Mouse (Mus musculus) granulocyte monocyte progenitor cell, adult 5-6 weeks (primary cell): Measurements from ENCODE around the gene Commd6. TPM values are rescaled to one million over a fixed set of nuclear protein-coding genes. Genes with fewer than 3 reads are reported as not detected.

Experiments
- ATAC-seq: replicated peaks from 2 replicates; pipeline ENCODE4 v1.8.0; 2016; ENCODE audit warnings: mild to moderate bottlenecking, moderate TSS enrichment, inconsistent platforms; ENCODE audit not compliant: poor library complexity, severe bottlenecking
- total RNA-seq, 2 experiments: library from RNA; stranded (forward) in 1 of 2; stranded (reverse) in 1 of 2; fragments of 200-712, 200-1000 nt in 1 of 2; fragments of >200 nt in 1 of 2; fragmentation: Nextera tagmentation in 1 of 2; gene quantifications; 2 replicates each; pipeline ENCODE4 v1.2.3; 2014 to 2017

The Commd6 gene
- total RNA-seq (2014; fragmentation: Nextera tagmentation) = 32.5 and 49.6 TPM in 2 replicates
- total RNA-seq (2017) = 27.4 and 28.2 TPM in 2 replicates

DNA sequence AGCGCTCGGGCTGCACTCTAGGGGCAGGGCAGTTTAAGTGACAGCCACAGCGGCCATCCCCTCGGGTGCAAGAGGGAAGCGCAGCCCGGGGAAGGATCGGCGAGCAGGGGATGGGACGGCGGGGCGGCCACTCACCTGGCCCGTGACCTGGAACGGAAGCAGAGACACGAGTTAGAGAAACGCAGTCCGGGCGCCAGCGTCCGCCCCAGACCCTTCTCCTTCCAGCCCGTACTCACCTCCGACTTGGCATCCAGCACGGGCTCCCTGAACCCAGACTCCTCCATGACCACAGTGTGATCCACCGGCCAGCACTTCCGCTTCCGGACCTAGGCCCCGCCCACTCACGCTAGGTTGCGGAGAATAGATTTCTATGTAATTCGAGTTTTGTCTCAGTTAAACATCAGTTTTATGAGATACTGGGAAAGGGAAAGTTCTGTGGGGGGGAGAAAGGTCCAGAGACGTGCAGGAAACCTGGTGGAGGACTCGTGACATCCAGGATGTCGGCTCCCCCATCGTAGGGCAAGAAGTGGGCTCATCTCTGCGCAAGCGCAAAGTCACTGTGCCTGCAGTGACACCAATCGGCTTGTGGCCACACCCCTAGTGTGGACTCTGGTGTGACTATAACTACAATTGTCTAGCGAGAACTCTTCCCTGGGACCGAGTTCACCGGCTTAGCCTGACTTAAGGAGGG, at the start of gene Commd6:
Commd6 (minus strand) TSS at position 534 of the 691 bp plus-strand sequence.
- peak; percentile 94 for ATAC-seq

DNA sequence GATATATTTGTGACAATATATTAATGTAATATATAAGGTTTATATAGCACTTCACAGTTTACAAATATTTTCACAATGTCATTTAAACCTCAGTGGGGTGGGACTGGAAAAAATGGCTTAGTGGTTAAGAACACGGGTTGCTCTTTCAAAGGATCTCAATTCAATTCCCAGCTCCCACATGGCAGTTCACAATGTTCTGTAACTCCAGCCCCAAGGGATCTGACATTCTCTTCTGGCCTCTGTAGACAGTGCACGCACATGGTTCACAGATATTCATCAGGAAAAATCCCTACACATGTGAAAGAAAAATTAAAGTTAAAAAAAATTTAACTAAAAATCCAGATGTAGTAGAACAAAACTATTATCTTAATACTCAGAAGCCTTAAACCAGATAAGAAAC, 47.9 kb upstream of the Commd6 start:
- no peak for ATAC-seq

DNA sequence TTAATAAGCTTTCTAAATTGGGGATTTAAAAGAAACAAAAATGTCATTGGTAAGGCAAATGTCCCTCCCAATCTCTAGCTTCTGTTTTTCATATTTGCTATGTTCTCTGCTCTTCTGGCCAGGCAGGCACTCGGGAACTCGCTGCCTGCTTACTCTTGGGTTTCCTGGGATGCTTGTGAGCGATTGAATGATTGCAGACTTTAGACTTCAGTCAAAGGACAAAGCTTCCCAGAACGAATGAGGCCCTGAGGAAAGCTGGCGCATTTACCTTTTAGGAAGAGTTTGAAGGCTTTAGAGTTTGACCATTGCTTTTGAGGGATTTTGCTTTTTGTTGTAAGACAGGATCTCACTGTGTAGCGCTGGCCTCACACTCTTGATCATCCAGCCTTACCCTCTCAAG, 47.2 kb upstream of the Commd6 start:
- no peak for ATAC-seq

DNA sequence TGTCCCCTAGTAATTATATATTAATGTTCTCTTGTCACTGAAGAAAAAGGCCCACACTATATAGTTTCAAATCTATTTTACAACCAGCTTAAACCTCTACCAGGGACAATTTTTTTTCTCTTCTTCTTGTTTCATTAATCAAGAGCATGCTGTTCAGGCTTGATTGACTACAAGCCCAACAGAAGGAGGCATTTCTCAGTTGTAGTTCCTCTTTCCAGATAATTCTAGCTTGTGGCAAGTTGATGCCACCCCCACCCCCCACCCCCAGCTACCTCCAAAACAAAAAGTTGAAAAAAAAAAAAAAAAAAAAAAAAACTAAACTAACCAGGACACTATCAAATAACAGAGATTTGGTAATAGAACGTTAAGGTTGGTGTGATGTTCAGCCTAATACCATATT, 31.7 kb upstream of the Commd6 start:
- no peak for ATAC-seq

DNA sequence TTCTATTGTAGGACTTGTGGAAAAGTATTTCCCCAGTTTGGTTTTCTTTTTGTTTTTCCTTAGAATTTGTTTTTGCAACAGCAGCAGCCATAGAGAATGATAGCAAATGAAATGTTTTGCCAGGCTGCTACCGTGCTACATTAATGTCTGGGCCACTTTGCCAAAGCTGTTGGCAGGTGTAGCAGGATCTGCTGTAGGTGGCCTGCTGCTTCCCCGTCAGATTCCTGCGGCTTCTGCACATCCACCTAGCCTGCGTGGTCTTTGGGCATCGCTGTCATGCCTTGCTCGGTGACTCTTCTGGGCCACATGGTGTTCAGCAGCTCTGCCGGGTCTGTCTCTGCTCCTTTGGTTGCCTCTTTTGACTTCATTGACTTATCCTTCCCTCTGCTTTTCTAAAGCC, 28.1 kb upstream of the Commd6 start:
- no peak for ATAC-seq

DNA sequence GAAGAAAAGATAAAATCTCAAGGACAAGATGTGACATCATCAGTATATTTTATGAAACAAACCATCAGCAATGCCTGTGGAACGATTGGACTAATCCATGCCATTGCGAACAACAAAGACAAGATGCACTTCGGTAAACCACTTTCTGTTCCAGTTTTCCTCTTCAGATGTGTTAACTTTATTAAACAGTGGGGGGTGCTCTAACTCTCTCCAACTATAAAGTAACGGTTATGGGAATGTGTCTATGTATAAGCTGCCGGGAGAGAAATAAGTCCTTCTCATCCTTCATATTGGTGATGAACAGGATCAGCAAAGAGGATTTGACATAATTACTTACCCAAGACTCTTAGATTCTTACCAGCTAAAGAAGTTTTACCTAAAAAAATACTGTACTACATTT, 26.1 kb upstream of the Commd6 start:
- ATAC-seq = no peak

DNA sequence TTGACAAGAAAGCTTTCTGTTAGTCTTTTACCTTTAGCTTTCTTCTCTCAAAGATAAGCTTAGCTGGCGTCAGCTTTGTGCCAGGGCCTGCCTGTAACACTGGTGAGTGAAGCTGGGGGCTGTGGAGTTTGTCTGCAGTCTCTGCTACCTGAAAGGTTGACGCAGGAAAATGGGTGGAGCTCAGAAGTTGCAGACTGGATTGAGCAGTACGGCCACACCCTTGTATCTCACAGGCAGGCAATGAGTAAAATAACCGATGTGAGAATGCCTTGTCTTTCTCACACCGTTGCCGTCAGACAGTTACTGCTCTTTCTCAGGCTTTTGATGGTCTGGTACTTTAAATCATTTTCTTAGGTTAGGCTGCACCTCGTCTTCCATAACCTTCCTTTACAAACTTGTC, 25.6 kb upstream of the Commd6 start:
- no peak for ATAC-seq

DNA sequence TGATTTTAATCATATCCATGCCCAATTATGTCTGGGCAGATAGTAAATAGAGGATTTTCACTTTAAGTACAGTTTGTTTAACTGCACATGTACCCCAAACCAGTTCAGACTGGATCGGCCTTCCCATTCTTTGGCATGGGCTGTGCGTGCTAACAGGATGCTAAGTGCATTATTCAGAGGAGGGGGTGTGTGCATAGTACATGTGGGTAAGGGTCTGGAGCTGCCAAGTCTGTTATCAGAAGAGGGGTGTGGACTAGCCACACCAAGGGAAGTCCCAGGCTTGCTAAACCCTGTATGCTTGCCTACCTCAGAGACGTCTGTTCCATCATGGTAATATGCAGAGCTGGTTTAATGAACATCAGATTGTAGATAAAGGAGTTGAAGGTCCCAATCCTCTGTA, 23.8 kb upstream of the Commd6 start:
- ATAC-seq = no peak

DNA sequence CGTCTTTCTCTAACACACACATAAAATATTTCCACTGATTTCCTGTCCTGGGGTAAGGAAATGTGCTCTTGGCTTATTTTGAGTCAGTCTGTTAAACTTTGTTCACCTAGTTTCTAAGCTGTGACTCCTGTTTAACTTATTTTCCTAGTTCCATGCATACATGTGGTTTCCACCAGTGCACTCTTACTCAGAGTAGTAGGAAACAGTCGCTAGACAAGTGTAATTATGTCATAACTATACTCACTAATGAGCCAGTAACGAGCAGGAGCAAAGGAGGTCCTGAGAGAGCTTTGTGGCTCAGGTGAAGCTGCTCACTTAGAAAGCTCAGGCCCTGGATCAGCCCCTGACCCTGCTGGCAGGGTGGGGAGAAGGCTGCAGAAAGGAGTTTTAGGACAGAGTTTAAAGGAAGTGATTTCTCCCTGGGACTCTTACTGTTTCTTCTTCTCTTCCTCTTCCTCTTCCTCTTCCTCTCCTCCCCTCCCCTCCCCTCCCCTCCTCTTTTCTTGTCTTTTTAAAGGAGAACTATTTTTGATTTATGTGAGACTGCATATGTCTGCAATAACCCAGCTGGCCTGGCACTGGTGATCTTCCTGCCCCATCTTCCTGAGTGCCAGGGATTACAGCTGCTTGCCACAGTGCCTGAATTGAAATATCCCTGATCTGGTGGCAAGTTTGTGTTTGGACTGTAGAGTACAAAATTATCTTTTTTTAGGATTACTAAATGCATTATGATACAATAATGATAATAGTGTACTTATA, 21.3 kb upstream of the Commd6 start:
- peak; percentile 75 for ATAC-seq

DNA sequence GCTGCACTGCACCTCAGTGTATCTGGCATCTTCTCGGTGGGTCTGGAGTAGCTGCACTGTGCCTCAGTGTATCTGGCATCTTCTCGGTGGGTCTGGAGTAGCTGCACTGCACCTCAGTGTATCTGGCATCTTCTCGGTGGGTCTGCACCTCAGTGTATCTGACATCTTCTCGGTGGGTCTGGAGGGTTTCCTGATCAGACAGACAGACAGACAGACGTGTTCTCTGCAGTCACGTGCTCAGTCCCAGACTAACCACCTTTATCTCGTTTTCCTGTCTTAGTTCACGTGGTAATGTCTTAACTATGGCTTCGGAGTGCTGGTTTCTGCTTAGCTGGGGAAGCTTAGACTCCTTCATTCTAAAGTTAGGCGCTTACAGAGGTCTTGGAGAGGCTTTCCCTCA, 15.8 kb upstream of the Commd6 start:
- ATAC-seq = no peak

DNA sequence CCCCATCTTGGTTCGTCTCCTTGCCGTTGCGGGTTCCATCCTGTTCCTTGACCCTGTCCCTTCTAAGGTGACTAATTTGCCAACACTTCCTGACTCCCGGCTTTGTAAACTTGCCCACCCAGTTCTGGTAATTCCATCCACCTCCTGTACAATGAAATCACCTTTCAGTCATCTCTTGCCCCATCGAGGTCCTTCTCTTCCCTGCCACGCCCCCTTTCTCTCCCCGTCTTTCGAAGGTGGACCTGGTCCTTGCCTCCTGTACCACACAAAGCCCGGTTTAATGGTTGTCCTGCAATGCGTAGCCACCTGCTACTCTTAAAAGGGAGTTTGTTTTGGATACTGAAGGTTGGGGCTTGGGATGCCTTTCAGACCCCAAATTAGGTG, 14.0 kb upstream of the Commd6 start:
- ATAC-seq = peak; percentile 12

DNA sequence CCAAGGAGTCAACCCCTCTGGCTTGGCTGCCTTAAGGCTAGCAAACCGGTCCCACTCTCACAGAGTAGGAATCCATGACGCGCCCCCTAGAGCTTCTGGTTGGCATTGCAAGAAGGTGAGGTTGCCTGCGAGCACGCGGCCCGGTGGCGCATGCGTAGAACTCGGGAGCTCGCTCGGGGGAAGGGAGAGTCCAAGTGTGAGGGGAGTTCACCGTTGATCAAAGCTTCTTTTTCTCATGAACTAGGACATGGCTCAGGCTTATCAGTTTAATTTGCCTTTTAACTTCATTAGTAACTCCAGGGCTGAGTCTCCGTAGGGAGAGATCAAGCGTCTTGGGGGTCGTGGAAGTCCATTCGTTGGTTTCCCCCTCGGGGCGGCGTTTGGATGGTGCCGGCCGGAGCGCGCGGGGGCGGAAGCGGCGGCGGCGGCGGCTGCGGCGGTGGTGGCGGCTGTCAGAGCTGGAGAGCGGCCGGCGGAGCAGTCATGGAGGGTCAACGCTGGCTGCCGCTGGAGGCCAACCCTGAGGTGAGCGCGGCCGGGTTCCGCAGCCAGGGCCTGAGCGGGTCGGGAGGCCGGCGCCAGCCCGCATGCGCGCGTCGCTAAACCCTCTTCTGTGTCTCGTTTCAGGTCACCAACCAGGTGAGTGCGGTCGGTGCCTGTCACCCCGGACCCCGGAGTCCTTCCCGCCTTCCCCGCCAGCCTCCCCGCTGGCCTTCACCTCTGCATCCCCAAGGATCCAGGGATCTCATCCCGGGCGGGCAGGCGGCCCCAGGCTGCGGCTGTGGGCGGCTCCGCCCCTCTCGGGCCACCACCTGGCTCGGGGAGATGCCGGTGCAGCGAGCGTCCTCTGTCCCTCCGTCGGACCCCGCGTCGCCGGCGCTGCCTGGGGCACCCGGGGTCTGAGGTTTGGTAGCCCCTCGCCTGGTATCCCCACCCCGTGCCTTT, 13.4 kb upstream of the Commd6 start, which contains the start of gene Uchl3:
Uchl3 (plus strand) TSS at position 387 of the 945 bp plus-strand sequence.
- ATAC-seq = peak; percentile 94

DNA sequence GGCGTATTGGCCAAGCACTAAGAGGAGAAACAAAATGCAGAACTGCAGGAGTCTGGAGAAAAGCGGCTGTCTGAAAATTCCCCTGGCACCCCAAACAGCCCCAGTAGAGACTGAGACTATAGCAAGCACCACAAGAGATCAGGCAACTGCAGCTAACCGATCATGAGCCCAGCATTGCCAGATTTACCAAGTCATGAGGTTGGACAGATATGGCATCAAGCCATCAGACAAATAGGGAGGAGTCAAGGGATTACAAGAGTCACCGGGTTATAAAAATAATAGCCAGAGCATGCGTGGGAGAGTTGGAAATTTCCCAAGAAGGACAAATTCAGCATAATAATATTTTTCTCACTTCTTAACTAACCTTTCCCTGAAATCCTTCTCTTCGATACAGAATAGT, 12.1 kb upstream of the Commd6 start:
- ATAC-seq = no peak

DNA sequence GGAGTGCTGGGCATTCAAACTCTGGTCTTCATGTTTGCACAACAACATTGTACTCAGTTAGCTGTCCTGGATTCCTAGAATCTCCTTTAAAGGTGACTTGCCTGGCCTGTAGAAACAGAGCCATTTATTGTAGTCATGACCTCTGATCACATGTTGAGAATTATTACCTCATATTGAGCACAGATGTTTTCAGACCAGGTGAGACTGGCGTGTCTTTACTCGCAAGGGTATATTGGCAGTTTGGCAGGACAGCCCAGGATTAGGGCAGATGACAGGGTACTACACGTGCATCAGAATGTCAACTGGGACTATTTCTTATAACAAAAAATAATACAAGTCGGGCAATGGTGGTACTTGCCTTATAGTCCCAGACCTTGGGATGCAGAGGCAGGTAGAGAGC, 10.1 kb upstream of the Commd6 start:
- ATAC-seq = no peak

DNA sequence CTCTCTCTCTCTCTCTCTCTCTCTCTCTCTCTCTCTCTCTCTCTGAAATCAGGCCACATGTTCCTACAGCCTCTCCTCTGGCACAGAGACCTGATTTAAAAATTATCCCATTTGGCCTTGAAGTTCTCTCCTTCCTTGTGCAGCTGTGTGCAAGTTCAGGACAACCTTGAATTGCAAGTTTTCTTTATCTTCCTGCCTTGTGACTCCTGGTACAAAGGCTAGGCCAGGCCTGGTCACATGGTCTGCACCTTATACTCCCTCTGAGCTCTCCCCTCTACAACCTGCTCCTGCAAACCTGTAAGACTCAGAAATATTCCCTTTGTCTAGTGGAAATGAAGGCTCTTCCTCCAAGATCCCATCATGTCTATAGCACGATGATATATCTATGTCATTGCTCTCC, 4.5 kb upstream of the Commd6 start:
- ATAC-seq = no peak

DNA sequence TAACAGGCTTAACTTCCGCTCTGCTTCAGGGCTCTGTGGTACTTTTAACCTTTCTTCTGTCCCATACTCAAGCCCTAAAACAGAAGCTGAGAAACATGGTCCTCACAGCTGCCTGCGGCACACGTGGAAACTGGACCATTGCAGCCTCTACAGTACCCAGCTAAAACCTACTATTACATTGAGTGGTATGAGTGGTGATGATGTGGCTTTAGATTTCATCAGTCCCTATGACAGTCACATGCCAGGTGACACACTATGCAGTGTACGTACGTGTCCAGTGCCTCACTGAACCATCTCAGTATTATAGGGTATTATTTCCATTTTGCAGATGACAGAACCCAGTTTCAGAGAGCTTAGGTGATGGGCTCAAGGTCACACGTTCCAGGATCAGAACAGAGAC, 3.1 kb downstream of the Commd6 start:
- ATAC-seq = no peak

DNA sequence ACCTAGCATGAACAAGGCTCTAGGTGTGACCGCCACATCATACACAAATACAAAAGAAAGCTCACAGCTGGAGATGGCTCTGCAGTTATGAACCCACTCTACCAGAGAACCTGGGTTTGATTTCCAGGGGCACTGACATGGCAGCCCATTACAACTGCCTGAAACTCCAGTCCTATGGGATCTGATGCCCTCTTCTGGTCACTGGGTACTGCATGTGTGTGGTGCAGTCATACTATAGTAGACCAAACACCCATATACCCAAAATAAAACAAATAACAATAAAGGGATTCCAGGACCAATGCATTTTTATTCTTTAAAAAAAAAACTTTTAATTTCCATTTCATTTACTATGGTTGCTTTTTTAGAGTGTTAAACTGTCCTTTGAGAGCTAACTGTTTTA, 4.7 kb downstream of the Commd6 start:
- ATAC-seq = no peak

DNA sequence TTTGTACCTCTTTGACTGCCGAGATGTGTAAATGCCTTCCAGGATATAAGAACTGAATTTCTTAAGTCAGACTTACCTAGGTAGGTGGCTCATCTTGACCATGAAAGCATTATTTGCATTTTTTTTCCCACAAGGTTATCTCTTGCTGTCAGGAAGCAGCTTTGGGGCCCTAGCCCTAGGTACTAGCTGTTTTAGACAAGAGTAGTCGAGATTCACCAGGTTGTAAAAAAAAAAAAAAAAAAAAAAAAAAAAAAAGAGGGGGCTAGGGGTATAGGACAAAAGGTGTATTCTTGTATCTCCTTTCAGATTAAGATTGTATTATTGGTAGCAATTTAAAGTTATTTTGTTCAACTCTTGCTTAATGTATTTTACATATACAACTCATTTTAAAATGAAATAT, 9.9 kb downstream of the Commd6 start:
- ATAC-seq = no peak

DNA sequence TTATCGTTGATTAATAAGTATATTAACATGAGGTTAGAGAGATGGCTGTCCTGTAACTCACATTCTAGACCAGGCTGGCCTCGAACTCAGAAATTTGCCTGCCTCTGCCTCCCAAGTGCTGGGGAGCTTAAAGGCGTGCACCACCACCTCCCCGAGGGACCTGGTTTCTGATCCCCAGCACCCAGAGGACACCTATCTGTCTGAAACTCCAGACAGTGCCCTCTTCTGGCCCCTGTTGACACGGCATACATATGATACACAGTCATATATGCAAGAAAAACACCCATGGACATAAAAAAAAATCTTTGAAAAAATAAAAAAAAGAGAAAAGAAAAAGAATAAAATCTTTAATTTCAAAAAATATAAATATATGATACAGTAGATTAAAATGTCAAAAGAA, 22.8 kb downstream of the Commd6 start:
- ATAC-seq = peak; percentile 60

DNA sequence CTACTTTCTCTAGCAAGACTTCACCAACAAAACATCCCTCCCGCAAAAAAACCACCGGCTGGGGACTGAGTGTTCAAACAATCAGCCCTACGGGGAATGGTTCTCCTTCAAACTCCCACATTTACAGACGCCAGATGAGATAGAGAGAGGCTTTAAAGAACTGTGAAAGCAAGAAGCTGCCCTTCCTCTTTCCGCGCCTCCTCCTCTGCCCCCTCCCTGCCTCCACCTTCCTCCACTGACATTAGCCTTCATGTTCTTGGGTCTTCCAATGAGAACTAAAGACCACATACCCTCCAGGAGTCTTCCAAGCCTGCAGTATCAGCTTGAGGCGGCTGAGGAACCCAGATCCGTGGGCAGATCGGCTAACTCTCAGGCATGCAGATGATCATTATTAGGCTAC, 24.3 kb downstream of the Commd6 start:
- peak; percentile 82 for ATAC-seq

DNA sequence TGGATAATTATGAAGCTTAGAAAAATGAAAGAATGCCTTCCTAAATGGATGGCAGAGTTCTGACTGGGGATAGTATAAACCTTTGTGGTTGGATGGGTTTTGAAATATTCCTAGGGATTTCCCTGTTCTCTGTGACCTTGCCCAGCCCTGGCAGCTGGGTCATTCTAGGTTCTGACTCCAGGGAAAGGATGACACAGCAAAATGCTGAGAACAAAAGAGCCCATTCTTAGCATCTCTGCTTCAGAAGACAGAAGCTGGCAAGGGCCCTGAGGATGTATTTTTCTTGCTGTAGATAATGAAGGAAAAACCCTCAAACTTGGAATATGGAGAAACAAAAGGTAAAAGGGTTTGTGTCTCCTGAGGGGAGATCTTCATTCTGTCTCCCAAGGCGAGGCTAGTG, 27.3 kb downstream of the Commd6 start:
- ATAC-seq = no peak
